In genomic region chr1:184335281-184335680, GRCm38 (mm10) we compare ENCODE assay signal across 11 mouse cellular contexts.
DNase-seq lines count a peak whose midpoint lies in the region; ATAC-seq lines count a peak whose summit lies in the region.
"Had no signal": no experiment of that assay in that cellular context is flagged by ENCODE, and none has a peak within 500 bp of the region (broad histone marks: within the 10 kb centered on the region; RNA-seq: fewer than 3 reads in every experiment).

No protein-coding gene starts in this region.

- no peaks in the 10 kb centered on the region for H3K27me3 ChIP-seq in midbrain, embryonic 11.5 days (ENCODE audit: control insufficient read depth, insufficient read depth, low read length)
- H3K27me3 ChIP-seq in midbrain, embryonic 15.5 days (replicated peaks) = no peaks in the 10 kb centered on the region
- H3K27me3 ChIP-seq in embryonic facial prominence, embryonic 11.5 days (ENCODE audit: control insufficient read depth, insufficient read depth, low read length) = no peaks in the 10 kb centered on the region
- no peaks in the 10 kb centered on the region for H3K27me3 ChIP-seq in neural tube, embryonic 11.5 days (ENCODE audit: control insufficient read depth, insufficient read depth, low read length)
- H3K27me3 ChIP-seq: embryonic facial prominence, embryonic 15.5 days had no signal

- DNase-seq in heart, postnatal 4 days = peak; percentile 22
- DNase-seq in heart, postnatal 25 days (ENCODE audit: low spot score) = no peak
- peak; percentile 70 for DNase-seq in midbrain, embryonic 11.5 days (ENCODE audit: low spot score, missing footprints)
- DNase-seq in embryonic facial prominence, embryonic 11.5 days (ENCODE audit: low spot score) = peak; percentile 70
- DNase-seq in neural tube, embryonic 11.5 days (ENCODE audit: low spot score) = peak; percentile 45
- DNase-seq in thymus, postnatal 25 days = no peak
- DNase-seq in urinary bladder, adult 18-20 months (ENCODE audit: low spot score in 2 of 2) = no peak
- DNase-seq: heart, adult 18-20 months had no signal

- no peaks in the 10 kb centered on the region for H3K4me1 ChIP-seq in midbrain, embryonic 11.5 days (ENCODE audit: control insufficient read depth, insufficient read depth, low read length)
- H3K4me1 ChIP-seq in midbrain, embryonic 15.5 days = no peaks in the 10 kb centered on the region
- no peaks in the 10 kb centered on the region for H3K4me1 ChIP-seq in embryonic facial prominence, embryonic 11.5 days (ENCODE audit: control insufficient read depth, insufficient read depth, low read length)
- H3K4me1 ChIP-seq in neural tube, embryonic 11.5 days (ENCODE audit: control insufficient read depth, insufficient read depth, low read length) = no peaks in the 10 kb centered on the region
- H3K4me1 ChIP-seq: embryonic facial prominence, embryonic 15.5 days had no signal

- H3K9ac ChIP-seq in midbrain, embryonic 11.5 days (ENCODE audit: low read length) = no peak overlapping the region
- no peak overlapping the region for H3K9ac ChIP-seq in midbrain, embryonic 15.5 days
- H3K9ac ChIP-seq in embryonic facial prominence, embryonic 11.5 days (replicated peaks; ENCODE audit: low read length) = no peak overlapping the region
- no peak overlapping the region for H3K9ac ChIP-seq in neural tube, embryonic 11.5 days (ENCODE audit: low read length)
- H3K9ac ChIP-seq: embryonic facial prominence, embryonic 15.5 days had no signal

- H3K4me2 ChIP-seq in midbrain, embryonic 11.5 days = no peak overlapping the region
- no peak overlapping the region for H3K4me2 ChIP-seq in midbrain, embryonic 15.5 days
- H3K4me2 ChIP-seq in embryonic facial prominence, embryonic 11.5 days (ENCODE audit: low read depth, low read length) = no peak overlapping the region
- H3K4me2 ChIP-seq in neural tube, embryonic 11.5 days (ENCODE audit: low read depth) = no peak overlapping the region
- H3K4me2 ChIP-seq: embryonic facial prominence, embryonic 15.5 days had no signal

- no peak overlapping the region for H3K27ac ChIP-seq in midbrain, embryonic 11.5 days (ENCODE audit: low read depth, low read length)
- no peak overlapping the region for H3K27ac ChIP-seq in midbrain, embryonic 15.5 days
- no peak overlapping the region for H3K27ac ChIP-seq in embryonic facial prominence, embryonic 11.5 days (replicated peaks; ENCODE audit: low read depth, low read length)
- no peak overlapping the region for H3K27ac ChIP-seq in neural tube, embryonic 11.5 days (ENCODE audit: low read depth, low read length)
- H3K27ac ChIP-seq: embryonic facial prominence, embryonic 15.5 days; layer of hippocampus, adult 2 months had no signal

- no peaks in the 10 kb centered on the region for H3K9me3 ChIP-seq in midbrain, embryonic 11.5 days (ENCODE audit: control insufficient read depth, low read length)
- no peaks in the 10 kb centered on the region for H3K9me3 ChIP-seq in midbrain, embryonic 15.5 days
- no peaks in the 10 kb centered on the region for H3K9me3 ChIP-seq in embryonic facial prominence, embryonic 11.5 days (replicated peaks; ENCODE audit: control insufficient read depth, low read length)
- H3K9me3 ChIP-seq in neural tube, embryonic 11.5 days (ENCODE audit: control insufficient read depth, low read length) = no peaks in the 10 kb centered on the region
- H3K9me3 ChIP-seq: embryonic facial prominence, embryonic 15.5 days had no signal

- ATAC-seq in midbrain, embryonic 11.5 days (ENCODE audit: low FRiP score) = no peak
- no peak for ATAC-seq in midbrain, embryonic 15.5 days (replicated peaks)
- no peak for ATAC-seq in embryonic facial prominence, embryonic 11.5 days (replicated peaks; ENCODE audit: insufficient number of reproducible peaks, low FRiP score, low TSS enrichment, low read depth)
- ATAC-seq in neural tube, embryonic 11.5 days (ENCODE audit: insufficient read depth, low FRiP score, low TSS enrichment) = no peak

- no peaks in the 10 kb centered on the region for H3K36me3 ChIP-seq in midbrain, embryonic 11.5 days (ENCODE audit: control insufficient read depth, insufficient read depth, low read length)
- no peaks in the 10 kb centered on the region for H3K36me3 ChIP-seq in midbrain, embryonic 15.5 days (replicated peaks)
- no peaks in the 10 kb centered on the region for H3K36me3 ChIP-seq in embryonic facial prominence, embryonic 11.5 days (replicated peaks; ENCODE audit: control insufficient read depth, insufficient read depth, low read depth, low read length)
- H3K36me3 ChIP-seq in neural tube, embryonic 11.5 days (ENCODE audit: control insufficient read depth, insufficient read depth, low read length) = no peaks in the 10 kb centered on the region
- H3K36me3 ChIP-seq: embryonic facial prominence, embryonic 15.5 days had no signal

- 67% methylated on average over 6 of the region's 6 CpGs for WGBS in midbrain, embryonic 11.5 days
- 63% methylated on average over 6 of the region's 6 CpGs for WGBS in midbrain, embryonic 15.5 days
- WGBS in embryonic facial prominence, embryonic 11.5 days = 27% methylated on average over 6 of the region's 6 CpGs
- WGBS in neural tube, embryonic 11.5 days = 45% methylated on average over 6 of the region's 6 CpGs

- no peak overlapping the region for H3K4me3 ChIP-seq in midbrain, embryonic 11.5 days (ENCODE audit: low read depth, low read length)
- no peak overlapping the region for H3K4me3 ChIP-seq in midbrain, embryonic 15.5 days
- no peak overlapping the region for H3K4me3 ChIP-seq in embryonic facial prominence, embryonic 11.5 days (ENCODE audit: low read depth, low read length)
- H3K4me3 ChIP-seq in neural tube, embryonic 11.5 days (ENCODE audit: low read depth, low read length) = no peak overlapping the region
- H3K4me3 ChIP-seq: embryonic facial prominence, embryonic 15.5 days; layer of hippocampus, adult 2 months had no signal

- intact Hi-C loops in heart, postnatal 25 days (cut with DNase I) = no loop called here

Comparison
In these comparisons a context has a peak if more than half of its experiments do, and no peak if none do; other contexts are left out.
1. DNase-seq: peak in heart, postnatal 4 days (single experiment), midbrain, embryonic 11.5 days (single experiment), embryonic facial prominence, embryonic 11.5 days (single experiment) and neural tube, embryonic 11.5 days (single experiment); none in heart, postnatal 25 days (single experiment), thymus, postnatal 25 days (single experiment) and urinary bladder, adult 18-20 months (0 of 2).